Mouse (Mus musculus) olfactory bulb, adult 2 months (tissue): ENCODE results near the gene Ppp6r3. TPM values are rescaled to one million over a fixed set of nuclear protein-coding genes. Genes with fewer than 3 reads are reported as not detected.

Experiments used
- H3K27ac ChIP-seq: fragments of 200-500 bp; 2 replicates; pipeline ENCODE4 v1.5.1; 2012; ENCODE audit warnings: low read depth, low read length; ENCODE audit not compliant: insufficient read depth
- H3K4me1 ChIP-seq: fragments of 200-500 bp; 2 replicates; pipeline ENCODE4 v1.6.1; 2012; ENCODE audit warnings: low read length; ENCODE audit not compliant: control insufficient read depth, insufficient read depth
- H3K4me3 ChIP-seq: fragments of 200-500 bp; 2 replicates; pipeline ENCODE4 v1.5.1; 2012; ENCODE audit warnings: mild to moderate bottlenecking, low read depth, low read length, moderate library complexity; ENCODE audit not compliant: insufficient read depth
- CTCF ChIP-seq: fragments of 200-500 bp; IDR thresholded peaks from 2 replicates; pipeline ENCODE4 v1.5.1; 2012; ENCODE audit warnings: low read depth, mild to moderate bottlenecking, low read length, moderate library complexity; ENCODE audit not compliant: insufficient read depth
- POLR2A ChIP-seq: fragments of 200-500 bp; IDR thresholded peaks from 2 replicates; pipeline ENCODE4 v1.6.1; 2012; ENCODE audit warnings: mild to moderate bottlenecking, low read depth, low read length, moderate library complexity; ENCODE audit not compliant: insufficient read depth
- WGBS: fragments of 180-500 bp; shearing (Covaris S2); methylation state at CpG from one replicate; pipeline ENCODE4 v1.1.7; 2018; 5-methylcytosine and 5-hydroxymethylcytosine counted together
- polyA plus RNA-seq: library from polyadenylated mRNA; stranded (reverse); fragments of >200 nt; gene quantifications from 2 replicates; pipeline ENCODE4 v1.2.4, GENCODE M21; 2012; ENCODE audit warnings: low replicate concordance; ENCODE audit not compliant: missing spikeins, insufficient read depth, insufficient read length

Ppp6r3 gene
- polyA plus RNA-seq, 1 experiment: not detected

GRCm38 (mm10) chr19:3457700-3458099, 117.8 kb downstream of the Ppp6r3 start:
- TF ChIP-seq POLR2A (no peak), CTCF (no peak)
- no peak overlapping the region for H3K27ac ChIP-seq
- WGBS: 94% methylated on average over 4 of the region's 4 CpGs

GRCm38 (mm10) chr19:3451649-3452048, 123.9 kb downstream of the Ppp6r3 start:
- Histone ChIP-seq H3K27ac (no peak overlapping the region), H3K4me1 (no peaks in the 10 kb centered on the region), H3K4me3 (no peak overlapping the region)
- 54% methylated on average over 6 of the region's 6 CpGs for WGBS
- no peak for TF ChIP-seq CTCF
- no peak for TF ChIP-seq POLR2A

More at GRCm38 (mm10) chr19:3457700-3458099, 117.8 kb downstream of the Ppp6r3 start:
- H3K4me1 ChIP-seq: no peaks in the 10 kb centered on the region
- H3K4me3 ChIP-seq: no peak overlapping the region

GRCm38 (mm10) chr19:3451170-3451569, 124.4 kb downstream of the Ppp6r3 start:
- Histone ChIP-seq H3K4me1 (no peaks in the 10 kb centered on the region), H3K27ac (no peak overlapping the region), H3K4me3 (no peak overlapping the region)
- no peak for TF ChIP-seq POLR2A
- TF ChIP-seq CTCF: no peak
- 13% methylated on average over 6 of the region's 6 CpGs for WGBS

GRCm38 (mm10) chr19:3450714-3451113, 124.8 kb downstream of the Ppp6r3 start:
- Histone ChIP-seq H3K4me1 (no peaks in the 10 kb centered on the region), H3K27ac (no peak overlapping the region), H3K4me3 (no peak overlapping the region)
- TF ChIP-seq CTCF: no peak
- TF ChIP-seq POLR2A: no peak
- WGBS: 93% methylated on average over 3 of the region's 3 CpGs

- H3K4me3 ChIP-seq: no peak overlapping the region
- no peak overlapping the region for H3K27ac ChIP-seq
- 74% methylated on average over 3 of the region's 3 CpGs for WGBS
- TF ChIP-seq POLR2A (no peak), CTCF (no peak)
- no peaks in the 10 kb centered on the region for H3K4me1 ChIP-seq
Observed at GRCm38 (mm10) chr19:3449248-3449647, 126.3 kb downstream of the Ppp6r3 start.

GRCm38 (mm10) chr19:3447348-3447747, 128.2 kb downstream of the Ppp6r3 start:
- Histone ChIP-seq H3K4me3 (no peak overlapping the region), H3K27ac (no peak overlapping the region), H3K4me1 (no peaks in the 10 kb centered on the region)
- TF ChIP-seq POLR2A: no peak
- no peak for TF ChIP-seq CTCF
- 63% methylated on average over 3 of the region's 3 CpGs for WGBS

GRCm38 (mm10) chr19:3441092-3441491, 134.5 kb downstream of the Ppp6r3 start:
- H3K27ac ChIP-seq: no peak overlapping the region
- H3K4me3 ChIP-seq: no peak overlapping the region
- WGBS: 21% methylated on average over 10 of the region's 10 CpGs
- TF ChIP-seq POLR2A: no peak
- no peak for TF ChIP-seq CTCF
- peaks cover 6% of the 10 kb centered on the region for H3K4me1 ChIP-seq

GRCm38 (mm10) chr19:3440667-3441066, 134.9 kb downstream of the Ppp6r3 start:
- Histone ChIP-seq H3K27ac (no peak overlapping the region), H3K4me3 (no peak overlapping the region), H3K4me1 (peaks cover 6% of the 10 kb centered on the region)
- no peak for TF ChIP-seq CTCF
- no peak for TF ChIP-seq POLR2A
- 25% methylated on average over 5 of the region's 5 CpGs for WGBS

GRCm38 (mm10) chr19:3437980-3438379, 137.6 kb downstream of the Ppp6r3 start:
- H3K27ac ChIP-seq: no peak overlapping the region
- H3K4me1 ChIP-seq: peaks cover 6% of the 10 kb centered on the region
- no peak overlapping the region for H3K4me3 ChIP-seq
- TF ChIP-seq POLR2A (no peak), CTCF (no peak)
- WGBS: 82% methylated on average over 5 of the region's 5 CpGs

GRCm38 (mm10) chr19:3436840-3437239, 138.7 kb downstream of the Ppp6r3 start:
- H3K4me3 ChIP-seq: no peak overlapping the region
- peaks cover 6% of the 10 kb centered on the region for H3K4me1 ChIP-seq
- H3K27ac ChIP-seq: no peak overlapping the region
- TF ChIP-seq CTCF (no peak), POLR2A (no peak)
- WGBS: 54% methylated on average over 9 of the region's 9 CpGs
